Mouse (Mus musculus) spleen, postnatal 14 days (tissue): ENCODE data around the gene Akap11.

ENCODE experiments used
- DNase-seq, 2 experiments: peaks; one replicate each; pipeline ENCODE4 v3.0.0; 2021 to 2022; ENCODE audit warnings: low spot score in 2 of 2

Akap11 gene

DNA sequence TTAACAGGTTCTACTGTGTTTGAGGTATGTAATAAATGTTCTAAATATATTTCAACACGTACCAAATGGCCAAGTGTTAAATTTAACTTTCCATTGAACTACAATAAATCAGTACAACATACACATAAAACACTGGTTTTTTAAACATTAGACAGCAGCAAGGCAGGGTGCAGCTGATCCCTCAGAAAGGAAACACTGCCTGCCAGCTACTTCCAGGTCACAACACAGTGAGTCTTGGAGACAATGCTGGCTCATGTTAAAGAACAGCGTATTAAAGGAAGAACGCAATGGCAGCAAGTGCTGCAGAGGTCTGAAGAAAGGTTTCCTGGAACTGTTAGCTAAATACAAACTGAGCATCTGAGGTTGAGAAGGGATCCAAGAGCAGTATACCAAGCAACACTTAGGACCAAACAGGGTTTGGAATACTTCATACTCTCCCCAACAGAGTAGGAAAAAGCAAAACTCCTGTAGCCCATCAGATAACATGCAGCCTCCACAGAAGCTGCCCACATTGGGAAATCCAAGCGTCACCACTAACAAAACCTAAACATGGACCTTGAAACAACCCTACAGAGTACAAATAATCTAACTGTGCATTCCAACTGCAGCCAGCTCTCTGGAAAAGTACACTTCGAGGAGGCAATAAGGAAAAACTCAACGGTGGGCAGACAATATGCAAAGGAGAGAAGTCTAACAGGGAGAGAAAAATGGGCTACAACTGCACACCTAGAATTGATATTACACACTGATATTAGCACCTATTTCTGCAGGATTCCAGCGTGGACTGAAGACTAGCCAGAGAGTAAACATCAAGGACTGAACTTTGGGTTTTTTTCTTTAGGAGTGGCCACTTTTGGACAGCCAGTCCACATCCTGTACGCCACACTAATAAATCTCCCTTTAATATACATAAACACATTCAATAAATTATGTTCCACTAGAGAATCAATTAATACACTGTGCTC, 7.9 kb downstream of the Akap11 start:
- no peak for DNase-seq

DNA sequence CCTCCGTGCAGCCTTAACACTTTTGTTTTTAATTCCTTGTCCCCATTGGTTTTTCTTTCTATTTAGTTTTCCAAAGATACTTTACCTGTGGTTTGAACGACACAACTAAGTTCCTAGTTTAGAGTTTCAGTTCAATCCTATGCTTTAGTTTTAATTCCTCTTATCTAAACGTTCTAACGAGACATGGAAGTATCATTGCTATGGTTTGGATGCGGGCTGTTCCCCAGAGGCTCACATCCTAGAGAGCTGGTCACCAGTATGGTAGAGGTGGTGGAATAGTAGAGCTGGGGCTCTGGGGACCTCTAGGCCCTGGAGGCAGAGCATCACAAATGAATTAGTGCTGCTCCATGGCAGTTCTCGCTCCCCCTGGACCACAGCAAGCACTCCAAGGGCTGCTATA, 9.7 kb downstream of the Akap11 start:
- DNase-seq = no peak

DNA sequence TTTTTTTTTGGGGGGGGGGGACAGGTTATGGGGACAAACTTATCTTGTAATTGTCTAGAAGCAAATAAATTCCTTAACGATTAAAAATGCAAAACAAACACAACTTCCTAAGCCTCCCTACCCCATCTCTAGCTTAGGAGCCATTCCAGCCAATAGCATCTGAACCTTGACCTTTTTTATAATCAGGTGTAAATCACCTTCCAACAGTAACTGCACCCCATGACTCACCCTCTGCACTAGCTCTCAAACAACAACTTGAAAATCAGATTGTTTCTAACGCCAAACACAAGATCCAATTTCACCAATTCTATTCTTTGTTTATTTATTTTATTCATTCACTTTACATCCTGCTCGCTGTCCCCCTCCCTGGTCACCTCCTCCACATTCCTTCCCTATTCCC, 10.1 kb downstream of the Akap11 start:
- DNase-seq = no peak

DNA sequence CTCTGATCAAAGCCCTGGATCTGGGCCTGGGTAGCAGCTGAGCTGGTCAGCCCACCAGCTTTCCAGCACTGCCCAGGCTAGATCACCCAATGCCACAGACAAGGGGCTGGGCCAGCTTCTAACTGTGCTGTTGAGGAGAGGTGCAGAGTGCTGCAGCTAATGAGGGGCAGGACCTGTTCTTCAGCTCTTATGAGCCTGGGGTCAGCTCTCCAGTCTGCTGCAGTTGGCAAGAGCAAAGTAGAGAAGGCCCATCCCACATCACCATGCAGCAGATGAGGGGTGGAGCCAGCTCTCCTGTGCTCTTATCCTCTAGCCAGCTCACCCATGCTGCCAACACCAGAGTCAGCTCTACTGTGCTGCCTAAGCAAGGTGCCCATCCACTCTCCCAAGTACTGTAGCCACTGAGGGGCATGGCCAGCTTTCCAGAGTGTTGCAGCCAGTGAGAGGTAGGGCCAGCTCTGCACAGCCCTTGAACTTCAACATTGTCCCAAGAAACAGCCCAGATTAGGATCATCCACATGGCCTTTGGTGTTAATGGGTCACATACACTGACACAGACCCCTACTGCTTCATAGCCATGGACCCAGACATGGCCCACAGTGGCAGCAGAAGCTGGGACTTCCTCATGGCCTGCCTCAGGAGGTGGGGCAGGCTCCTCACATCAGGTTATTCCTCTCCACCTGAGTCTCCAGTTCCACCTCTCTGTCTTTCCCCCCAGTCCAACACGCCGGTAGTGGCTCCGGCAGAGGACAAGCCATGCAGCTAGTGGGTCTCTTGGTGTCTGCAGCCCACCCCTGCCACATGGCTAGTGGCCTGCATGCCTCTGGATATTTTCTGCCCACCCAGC, 10.8 kb downstream of the Akap11 start:
- DNase-seq = no peak

DNA sequence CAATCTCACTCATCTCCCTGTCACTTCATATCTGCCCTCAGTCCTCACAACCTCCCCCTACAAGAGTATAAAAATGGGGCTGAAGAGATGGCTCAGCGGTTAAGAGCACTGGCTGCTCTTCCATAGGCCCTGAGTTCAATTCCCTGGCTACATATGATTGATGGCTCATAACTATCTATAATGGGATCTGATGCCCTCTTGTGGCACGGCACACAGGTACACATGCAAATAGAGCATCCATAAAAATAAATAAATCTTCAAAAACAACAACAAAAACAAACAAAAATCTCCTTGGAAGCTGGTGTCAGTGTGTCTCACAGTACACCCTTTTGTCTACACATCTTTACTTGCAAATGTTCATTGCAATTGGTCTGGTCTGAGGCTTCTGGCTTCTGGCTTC, 11.5 kb downstream of the Akap11 start:
- DNase-seq = no peak

DNA sequence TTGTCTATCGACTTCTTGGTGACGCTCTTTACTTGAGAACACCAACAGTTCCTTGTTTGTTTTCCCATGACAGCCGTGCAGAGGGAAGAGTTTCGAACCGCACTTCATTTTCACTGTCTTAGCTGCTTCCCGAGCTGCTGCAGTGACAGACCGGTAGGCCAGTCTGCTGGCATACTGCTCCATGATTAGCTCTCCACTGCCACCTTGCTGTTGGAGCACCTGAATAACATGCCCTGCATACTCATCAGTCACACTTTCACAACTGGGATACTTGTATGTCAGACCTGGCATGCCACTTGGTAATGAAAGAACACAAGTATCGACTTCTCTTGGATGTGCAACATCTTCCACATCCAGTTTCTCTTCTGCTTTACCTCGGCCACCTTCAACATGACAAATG, 25.9 kb downstream of the Akap11 start:
- no peak for DNase-seq

DNA sequence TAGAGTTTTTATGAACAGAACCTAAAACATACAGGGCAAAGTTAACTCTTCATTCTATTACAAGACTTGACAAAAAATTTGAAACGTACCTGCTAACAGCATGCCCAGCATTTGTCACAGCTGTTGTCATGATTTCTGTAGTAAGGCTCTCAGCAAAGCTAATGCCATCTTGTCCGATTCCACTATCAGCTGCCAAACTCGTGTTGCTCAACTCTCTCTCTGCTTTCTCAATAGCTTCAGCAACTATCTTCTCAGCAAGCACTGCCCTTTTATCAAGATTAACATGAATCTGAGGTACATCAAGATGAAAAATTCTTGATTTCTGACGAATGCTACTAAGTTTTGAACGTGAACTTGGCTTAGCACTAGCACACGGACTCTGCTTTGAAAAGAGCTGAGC, 26.8 kb downstream of the Akap11 start:
- DNase-seq = no peak

DNA sequence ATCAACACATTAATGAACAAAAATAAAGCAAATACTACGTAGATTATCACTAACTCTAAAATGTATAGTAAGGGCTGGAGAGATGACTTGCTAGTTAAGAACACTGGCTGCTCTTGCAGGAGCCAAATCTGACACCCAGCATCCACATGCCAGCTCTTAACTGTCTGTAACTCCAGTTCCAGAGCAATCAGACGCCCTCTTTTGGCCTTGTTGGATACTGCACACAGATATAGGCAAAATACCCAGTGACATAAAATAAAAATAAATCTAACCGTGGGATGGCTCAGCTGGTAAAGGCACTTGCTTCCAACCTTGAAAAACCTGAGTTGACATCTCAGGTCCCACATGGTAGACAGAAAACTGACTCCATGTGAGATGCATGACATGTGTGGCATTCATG, 36.0 kb downstream of the Akap11 start:
- DNase-seq = no peak

DNA sequence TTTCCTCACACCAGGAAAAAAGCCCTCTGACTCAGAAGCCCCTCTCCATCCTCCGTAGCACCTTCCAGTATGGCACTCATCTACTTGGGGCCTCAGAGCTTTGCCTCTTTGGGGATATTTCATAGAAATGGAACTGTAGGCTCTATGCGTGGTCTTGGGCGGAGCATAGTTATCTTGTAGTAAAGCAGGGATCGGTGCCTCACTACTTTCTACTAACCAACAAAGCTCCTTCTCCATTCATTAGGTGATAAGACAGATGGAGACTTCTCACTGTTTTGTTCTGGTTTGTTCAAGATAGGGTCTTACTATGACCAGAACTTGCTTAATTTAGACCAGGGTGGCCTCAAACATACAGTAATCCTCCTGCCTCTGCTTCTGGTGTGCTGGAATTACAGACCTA, 39.9 kb downstream of the Akap11 start:
- DNase-seq = no peak

DNA sequence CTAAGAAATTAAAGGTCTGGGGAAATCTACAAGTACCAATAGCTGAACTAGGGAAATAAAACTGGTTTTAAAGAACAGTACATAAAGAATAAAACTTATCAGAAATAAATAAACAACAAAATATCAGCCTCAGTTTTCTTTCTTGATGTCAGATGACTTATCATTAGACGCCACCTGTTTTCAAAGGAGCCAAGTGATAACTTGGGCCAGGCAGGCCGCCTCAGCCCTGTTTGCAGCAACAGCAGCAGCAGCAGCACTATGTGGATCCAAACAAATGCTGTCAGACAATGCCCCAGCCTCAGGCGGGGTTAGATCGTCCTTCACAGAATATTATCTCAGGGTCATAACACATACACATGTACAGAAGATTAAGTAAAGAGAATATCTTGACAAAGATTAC, 41.4 kb downstream of the Akap11 start:
- DNase-seq = no peak

DNA sequence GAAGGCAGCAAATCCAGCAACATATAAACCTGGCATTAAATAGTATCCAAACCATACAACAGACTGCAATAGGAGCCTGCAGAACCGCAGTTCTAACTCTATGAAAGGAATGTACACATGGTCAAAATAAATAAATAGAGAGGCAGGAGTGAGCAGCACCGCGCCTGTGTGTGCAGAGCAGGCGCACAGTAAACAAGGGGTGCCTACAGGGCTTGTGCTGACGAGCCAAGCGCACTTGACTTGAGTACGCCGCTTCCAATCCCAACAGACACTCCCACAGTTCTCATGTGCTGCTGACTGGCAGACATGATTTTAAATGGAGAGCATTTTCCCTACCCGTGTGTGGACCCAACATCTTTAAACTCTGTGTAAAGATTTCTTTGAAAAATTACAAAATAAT, 44.0 kb downstream of the Akap11 start:
- DNase-seq = no peak

DNA sequence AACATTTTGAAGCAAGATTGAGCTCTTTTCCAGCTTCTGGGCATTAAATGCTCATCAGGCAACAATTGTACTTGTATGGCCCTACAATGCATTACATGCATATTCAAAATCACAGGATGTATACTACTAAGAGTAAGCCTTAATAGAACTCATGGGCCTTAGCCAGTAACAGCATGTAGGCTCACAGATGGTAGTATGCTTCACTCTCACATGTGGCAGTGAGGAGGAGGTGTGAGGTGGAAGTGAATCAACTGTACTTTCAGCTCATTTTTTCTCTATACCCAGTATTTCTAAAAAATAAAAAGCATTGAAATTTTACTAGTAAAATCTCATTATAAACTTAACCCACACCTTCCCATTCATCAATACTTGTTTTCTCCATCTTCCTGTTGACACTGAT, 45.2 kb downstream of the Akap11 start:
- DNase-seq = no peak

DNA sequence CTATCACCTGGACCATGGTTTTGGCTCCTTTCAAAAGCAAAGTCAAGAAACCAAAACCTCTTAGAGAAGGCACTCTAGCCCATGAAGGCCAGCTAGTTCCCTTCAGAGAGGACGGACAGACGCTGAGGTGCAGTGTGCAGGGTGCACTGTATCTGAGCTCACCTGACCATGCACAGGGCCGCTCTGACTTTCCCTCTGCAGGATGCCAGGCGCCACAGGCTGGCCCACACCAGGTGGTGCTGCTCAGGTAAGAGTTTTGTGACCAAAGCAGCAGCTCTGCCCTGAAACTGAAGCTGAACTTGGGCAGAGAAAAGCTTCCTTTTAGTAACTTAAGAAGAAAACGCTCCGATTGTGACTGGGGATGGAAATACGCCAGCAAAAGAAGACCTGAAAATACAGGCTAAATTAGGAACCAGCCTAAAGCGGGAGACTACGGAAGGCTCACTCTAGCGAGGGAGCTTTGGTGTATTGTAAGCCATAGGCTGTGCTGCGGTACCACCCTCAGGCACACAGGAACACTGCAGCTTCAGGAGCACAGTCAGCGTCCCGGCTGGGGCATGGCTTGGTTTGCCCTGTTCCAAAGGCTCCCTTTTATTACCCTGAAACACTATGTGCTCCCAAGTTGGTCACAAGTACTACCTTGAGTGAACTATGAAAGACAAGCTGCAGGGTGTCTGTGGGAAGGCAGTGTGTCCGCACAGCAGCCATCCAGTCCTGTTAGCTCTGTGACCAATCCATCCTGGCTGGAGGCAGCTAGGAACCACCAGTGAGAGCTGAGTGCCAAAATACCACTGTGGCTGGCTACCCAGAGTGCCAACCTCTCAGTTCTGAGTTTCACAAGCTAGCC, 54.0 kb downstream of the Akap11 start:
- DNase-seq = peak in 1 of 2 experiments; percentile 9

DNA sequence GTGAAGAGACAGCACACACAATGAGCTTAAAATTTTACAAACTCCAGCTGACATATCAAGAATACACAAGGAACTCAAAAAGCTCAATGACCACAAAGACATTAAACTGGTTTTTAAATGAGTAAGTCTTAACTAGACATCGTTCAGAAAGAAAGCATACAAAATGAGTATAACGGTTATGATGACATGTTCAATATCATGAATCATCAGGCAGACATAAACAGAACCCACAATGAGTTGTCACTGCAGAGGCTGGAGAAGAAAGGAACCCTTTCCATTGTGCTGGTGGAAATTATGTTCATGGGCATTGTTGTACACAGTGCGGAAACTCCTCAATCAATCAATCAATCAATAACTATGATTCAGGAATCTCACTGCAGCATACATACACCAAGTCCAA, 62.5 kb downstream of the Akap11 start:
- DNase-seq = no peak

DNA sequence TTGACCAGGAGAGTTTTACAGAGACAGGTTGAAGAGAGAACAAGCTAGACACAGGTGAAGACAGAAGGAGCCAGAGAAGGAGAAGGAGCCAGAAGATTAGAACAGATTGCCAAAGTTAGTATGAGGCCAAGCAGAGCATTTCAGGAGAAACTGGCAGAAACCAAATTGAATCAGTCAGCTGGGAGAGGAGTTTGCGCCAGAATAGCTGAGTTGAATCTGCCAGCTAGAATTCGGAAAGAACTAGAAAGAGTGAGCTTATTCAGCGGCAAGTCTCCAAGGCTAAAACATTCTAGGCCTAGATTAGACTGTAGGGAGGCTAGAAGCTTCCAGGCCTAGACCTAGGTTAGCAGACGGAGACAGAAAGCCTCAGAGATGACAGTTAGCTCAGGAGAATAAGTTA, 65.9 kb downstream of the Akap11 start:
- no peak for DNase-seq

DNA sequence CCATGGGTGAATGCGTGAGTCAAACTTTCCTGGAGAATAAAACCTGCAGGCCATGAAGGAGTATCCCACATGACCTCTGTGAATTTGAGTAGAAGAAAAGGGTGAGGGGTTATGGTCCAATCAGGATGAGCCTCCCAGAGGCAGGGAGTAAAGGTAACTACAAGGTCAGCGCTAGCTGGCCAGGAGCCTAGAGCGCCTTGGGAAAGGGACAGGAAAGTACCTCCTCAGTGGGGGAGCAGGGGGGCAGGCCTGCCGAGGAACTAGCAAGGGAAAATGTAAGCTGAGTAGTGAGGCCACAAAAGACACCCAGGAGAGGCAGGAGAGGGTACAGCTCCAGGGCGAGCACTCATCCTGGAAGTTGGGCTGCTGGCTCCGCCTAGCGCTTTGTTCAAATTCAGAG, 67.6 kb downstream of the Akap11 start:
- DNase-seq = no peak

DNA sequence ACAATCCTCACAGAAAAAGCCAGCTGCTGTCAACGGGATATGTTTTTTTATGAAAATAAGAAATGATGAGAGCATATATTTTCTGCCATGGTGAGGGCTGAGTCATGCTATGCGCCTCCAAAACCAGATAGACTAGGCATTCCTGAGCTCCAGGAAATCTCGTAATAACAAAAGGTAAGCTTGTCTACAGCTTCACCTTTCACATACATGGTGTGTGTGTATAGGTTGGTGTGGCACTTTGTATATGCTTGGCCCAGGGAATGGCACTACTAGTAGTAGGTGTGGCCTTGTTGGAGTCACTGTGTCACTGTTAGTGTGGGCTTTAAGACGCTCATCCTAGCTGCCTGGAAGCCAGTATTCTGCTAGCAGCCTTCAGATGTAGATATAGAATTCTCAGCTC, 68.6 kb downstream of the Akap11 start:
- no peak for DNase-seq

DNA sequence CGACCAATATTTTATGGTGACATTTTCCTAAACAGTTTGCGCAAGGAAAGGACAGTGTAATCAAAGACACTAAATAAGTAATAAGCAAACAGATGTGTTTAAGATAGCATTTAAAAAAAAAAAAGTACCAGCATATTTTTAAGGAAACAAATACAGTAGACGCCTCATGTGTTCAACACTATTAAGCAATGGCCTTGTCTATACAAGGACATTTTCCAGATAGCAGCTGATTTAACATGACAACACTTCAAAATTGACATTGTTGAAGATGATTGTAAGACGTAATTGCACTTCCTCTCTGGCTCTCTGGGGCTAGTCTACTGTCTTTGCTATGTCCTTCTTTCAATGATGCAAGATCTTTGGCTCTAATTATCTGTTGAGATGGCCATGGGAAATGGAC, 72.3 kb downstream of the Akap11 start:
- DNase-seq = no peak

DNA sequence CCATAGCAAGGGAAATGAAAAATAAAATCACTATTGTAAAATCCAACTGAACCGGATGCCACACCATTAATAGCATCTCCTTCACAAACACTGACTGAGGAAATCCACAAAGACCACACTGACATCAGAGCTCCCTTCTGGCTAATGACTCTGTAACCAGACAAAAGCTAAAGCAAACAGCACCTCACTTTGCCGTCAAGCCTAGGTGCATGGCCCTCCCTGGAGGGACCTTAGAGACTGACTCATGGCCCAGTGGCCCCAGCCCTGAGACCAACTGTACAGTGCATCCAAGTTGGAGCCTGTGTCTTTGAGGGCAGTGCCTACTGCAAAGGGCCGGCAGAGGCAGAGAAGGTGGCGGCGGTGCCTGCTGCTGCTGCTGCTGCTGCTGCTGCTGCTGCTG, 77.5 kb downstream of the Akap11 start:
- DNase-seq = no peak

DNA sequence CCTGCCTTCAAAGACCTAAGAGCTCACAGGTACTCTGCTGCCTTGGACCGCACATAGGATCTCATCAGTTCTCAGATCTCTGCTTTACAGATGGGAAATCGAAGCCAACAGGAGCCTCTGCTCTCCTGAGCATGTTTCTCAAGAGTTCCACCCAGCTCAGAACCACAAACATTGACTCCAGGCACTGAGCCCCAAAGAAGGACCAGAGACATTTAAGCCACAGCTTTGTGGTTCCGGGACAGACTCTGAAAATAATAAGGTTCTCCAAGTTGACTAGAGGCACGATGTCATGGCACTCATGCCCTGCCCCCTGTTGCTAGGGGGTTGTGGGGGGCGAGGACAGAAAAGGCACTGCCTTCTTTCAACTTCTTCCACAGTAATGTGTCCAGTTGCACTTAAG, 77.9 kb downstream of the Akap11 start:
- DNase-seq = no peak

DNA sequence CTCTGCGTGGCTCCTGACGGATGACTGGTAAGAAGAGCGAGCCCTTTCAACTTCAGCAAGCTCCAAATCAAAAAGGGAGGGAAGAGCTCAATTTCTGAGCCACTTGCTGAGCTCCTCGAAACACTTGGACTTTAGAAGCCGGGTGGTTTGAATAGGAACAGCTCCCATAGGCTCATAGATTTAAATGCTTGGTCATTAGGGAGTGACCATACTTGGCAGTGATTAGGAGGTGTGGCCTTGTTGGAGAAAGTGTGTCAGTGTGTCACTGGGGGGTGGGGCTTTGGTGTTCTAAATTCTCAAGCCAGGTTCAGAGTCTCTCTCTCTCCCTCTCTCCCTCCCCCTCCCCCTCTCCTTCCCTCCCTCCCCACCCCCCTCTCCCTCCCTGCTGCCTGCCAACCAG, 81.6 kb downstream of the Akap11 start:
- no peak for DNase-seq

DNA sequence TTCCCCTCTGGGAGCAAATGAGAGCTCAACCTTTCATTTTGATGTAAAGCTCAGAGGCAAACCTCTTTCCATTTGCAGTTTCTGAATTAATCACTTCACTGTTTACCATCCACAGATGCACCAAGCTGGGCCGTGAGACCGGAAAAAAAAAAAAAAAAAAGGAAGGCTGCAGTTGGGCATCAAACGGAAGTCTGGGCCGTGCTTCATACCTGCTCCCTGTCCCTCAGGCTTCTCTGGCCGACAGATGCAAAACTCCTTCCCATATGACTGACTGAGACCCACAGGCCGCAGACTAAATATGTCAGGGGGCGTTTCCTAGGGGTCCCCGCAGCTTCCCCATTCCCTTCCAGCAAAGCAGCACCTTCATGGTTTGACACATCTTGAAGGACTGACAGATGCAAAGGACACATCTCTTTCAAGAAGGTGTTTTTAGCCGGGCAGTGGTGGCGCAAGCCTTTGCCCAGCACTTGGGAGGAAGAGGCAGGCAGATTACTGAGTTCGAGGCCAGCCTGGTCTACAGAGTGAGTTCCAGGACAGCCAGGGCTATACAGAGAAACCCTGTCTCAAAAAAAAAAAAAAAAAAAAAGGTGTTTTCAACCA, 87.7 kb downstream of the Akap11 start:
- DNase-seq = no peak
